Comparison of ENCODE assay signal across 25 mouse cellular contexts in the genomic region with DNA sequence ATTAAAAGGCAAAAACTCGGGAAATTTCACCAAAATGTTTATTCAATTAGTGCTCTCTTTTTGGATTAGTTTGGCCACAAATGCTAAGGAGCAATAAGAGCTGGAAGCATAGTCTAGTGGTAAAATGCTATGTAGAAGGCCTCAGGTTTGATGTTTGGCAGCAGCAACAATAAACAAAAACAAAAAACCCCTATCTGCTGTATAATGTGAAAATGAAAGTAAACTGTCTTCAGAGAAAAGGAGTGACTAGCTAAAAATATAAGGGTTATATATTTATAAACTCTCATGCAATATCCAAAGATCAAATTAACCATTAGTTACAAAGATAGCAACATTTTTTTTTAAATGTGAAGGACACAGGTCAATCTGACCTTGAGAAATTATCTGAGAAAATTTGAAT. TPM values are rescaled to one million over a fixed set of nuclear protein-coding genes. Genes with fewer than 3 reads are reported as not detected.
DNase-seq lines count a peak whose midpoint lies in the region; ATAC-seq and TF ChIP-seq lines count a peak whose summit lies in the region.
"Had no signal": no experiment of that assay in that cellular context is flagged by ENCODE, and none has a peak within 500 bp of the region (broad histone marks: within the 10 kb centered on the region; RNA-seq: fewer than 3 reads in every experiment).

No protein-coding gene starts in this region.

- ATAC-seq in CD4-positive, CD25-positive, alpha-beta regulatory T cell, adult 4 months = peak; percentile 75
- peak; percentile 69 for ATAC-seq in activated CD4-positive, CD25-positive, alpha-beta regulatory T cell, adult 4 months
- no peak for ATAC-seq in heart, embryonic 12.5 days (ENCODE audit: insufficient number of reproducible peaks, low FRiP score)
- no peak for ATAC-seq in forebrain, embryonic 14.5 days
- ATAC-seq: forebrain, embryonic 16.5 days; intestine, embryonic 16.5 days had no signal

- peaks cover 24% of the 10 kb centered on the region for H3K79me2 ChIP-seq in myocyte (ENCODE audit: control insufficient read depth, insufficient read depth)

- H3K27ac ChIP-seq in heart, embryonic 12.5 days (ENCODE audit: poor library complexity, severe bottlenecking) = no peak overlapping the region
- no peak overlapping the region for H3K27ac ChIP-seq in forebrain, embryonic 14.5 days (ENCODE audit: low read depth, low read length)
- H3K27ac ChIP-seq: embryonic facial prominence, embryonic 10.5 days; embryonic facial prominence, embryonic 13.5 days; forebrain, embryonic 12.5 days; heart, adult 2 months; heart, embryonic 10.5 days; hindbrain, embryonic 12.5 days; hindbrain, embryonic 15.5 days had no signal

- H3K4me1 ChIP-seq in heart, embryonic 12.5 days (replicated peaks) = 0 out of 2 replicates have a peak, but pooled peaks cover 4% of the 10 kb centered on the region
- no peaks in the 10 kb centered on the region for H3K4me1 ChIP-seq in forebrain, embryonic 14.5 days (ENCODE audit: control insufficient read depth, insufficient read depth, low read length)
- H3K4me1 ChIP-seq: embryonic facial prominence, embryonic 10.5 days; embryonic facial prominence, embryonic 13.5 days; forebrain, embryonic 12.5 days; heart, embryonic 10.5 days; hindbrain, embryonic 12.5 days; hindbrain, embryonic 15.5 days had no signal

- no peak overlapping the region for H3K4me3 ChIP-seq in myocyte
- no peak overlapping the region for H3K4me3 ChIP-seq in heart, embryonic 12.5 days
- H3K4me3 ChIP-seq in forebrain, embryonic 14.5 days (ENCODE audit: low read depth, low read length) = no peak overlapping the region
- H3K4me3 ChIP-seq: embryonic facial prominence, embryonic 10.5 days; embryonic facial prominence, embryonic 13.5 days; erythroblast, embryonic 14.5 days; forebrain, embryonic 12.5 days; heart, adult 2 months; heart, embryonic 10.5 days; hindbrain, embryonic 12.5 days; hindbrain, embryonic 15.5 days had no signal

- no peak overlapping the region for H3K9ac ChIP-seq in heart, embryonic 12.5 days
- no peak overlapping the region for H3K9ac ChIP-seq in forebrain, embryonic 14.5 days (ENCODE audit: low read length)
- H3K9ac ChIP-seq: embryonic facial prominence, embryonic 13.5 days; forebrain, embryonic 12.5 days; hindbrain, embryonic 12.5 days; hindbrain, embryonic 15.5 days had no signal

- 85% methylated on average over 1 of the region's 1 CpGs for WGBS in heart, embryonic 12.5 days
- WGBS in forebrain, embryonic 14.5 days = 66% methylated on average over 1 of the region's 1 CpGs

- H3K36me3 ChIP-seq in myocyte (ENCODE audit: control insufficient read depth, insufficient read depth) = peaks cover 5% of the 10 kb centered on the region
- H3K36me3 ChIP-seq in heart, embryonic 12.5 days = peaks cover 5% of the 10 kb centered on the region; the same call in 1 of the 2 replicates
- H3K36me3 ChIP-seq in forebrain, embryonic 14.5 days (ENCODE audit: control insufficient read depth, insufficient read depth, low read length) = 0 out of 2 replicates have a peak, but pooled peaks cover 4% of the 10 kb centered on the region
- H3K36me3 ChIP-seq: embryonic facial prominence, embryonic 13.5 days; forebrain, embryonic 12.5 days; heart, embryonic 10.5 days; hindbrain, embryonic 12.5 days; hindbrain, embryonic 15.5 days had no signal

- no peak overlapping the region for H3ac ChIP-seq in myocyte (ENCODE audit: control insufficient read depth, insufficient read length)

- no peaks in the 10 kb centered on the region for H3K27me3 ChIP-seq in myocyte (ENCODE audit: control insufficient read depth, insufficient read depth, insufficient read length)
- no peaks in the 10 kb centered on the region for H3K27me3 ChIP-seq in heart, embryonic 12.5 days (replicated peaks)
- H3K27me3 ChIP-seq in forebrain, embryonic 14.5 days (replicated peaks; ENCODE audit: control insufficient read depth, insufficient read depth, low read length) = no peaks in the 10 kb centered on the region
- H3K27me3 ChIP-seq: embryonic facial prominence, embryonic 13.5 days; forebrain, embryonic 12.5 days; hindbrain, embryonic 12.5 days; hindbrain, embryonic 15.5 days had no signal

- no peaks in the 10 kb centered on the region for H3K9me3 ChIP-seq in heart, embryonic 12.5 days (replicated peaks)
- H3K9me3 ChIP-seq in forebrain, embryonic 14.5 days (replicated peaks; ENCODE audit: control insufficient read depth, low read length) = no peaks in the 10 kb centered on the region
- H3K9me3 ChIP-seq: embryonic facial prominence, embryonic 10.5 days; embryonic facial prominence, embryonic 13.5 days; forebrain, embryonic 12.5 days; heart, embryonic 10.5 days; hindbrain, embryonic 12.5 days; hindbrain, embryonic 15.5 days had no signal

- peak; percentile 52 for DNase-seq in A20 (ENCODE audit: low read depth, low spot score)
- DNase-seq in spleen, postnatal 14 days (ENCODE audit: low spot score in 2 of 2) = no peak
- DNase-seq in forebrain, embryonic 14.5 days (ENCODE audit: low spot score) = no peak
- DNase-seq: adrenal gland, postnatal 10 days; cerebellum, adult 11-12 months; cerebellum, adult 8-10 months; cerebellum, postnatal 10 days; cerebellum, postnatal 36 days; embryo, embryonic 11 days; gastrocnemius, postnatal 10 days; gastrocnemius, postnatal 36 days; heart, adult 2 months had no signal

- peak overlapping the region; percentile 63 for H3K4me2 ChIP-seq in myocyte (ENCODE audit: low read depth)
- no peak overlapping the region for H3K4me2 ChIP-seq in heart, embryonic 12.5 days
- H3K4me2 ChIP-seq in forebrain, embryonic 14.5 days (ENCODE audit: low read length) = no peak overlapping the region
- H3K4me2 ChIP-seq: embryonic facial prominence, embryonic 13.5 days; forebrain, embryonic 12.5 days; hindbrain, embryonic 12.5 days; hindbrain, embryonic 15.5 days had no signal

- no peak for TF ChIP-seq POLR2A in myocyte (IDR thresholded peaks at IDR 0.05; ENCODE audit: insufficient read length, low read depth)

TF ChIP-seq in myocyte, 11 proteins besides CTCF, POLR2A, EP300 and RAD21:
- TF ChIP-seq USF1 (IDR thresholded peaks at IDR 0.05; ENCODE audit: low read depth) (no peak), TCF12 (IDR thresholded peaks at IDR 0.05; ENCODE audit: insufficient read depth, poor library complexity, severe bottlenecking) (no peak), TCF3 (IDR thresholded peaks at IDR 0.05; ENCODE audit: insufficient read length, low read depth) (no peak), E2F4 (IDR thresholded peaks at IDR 0.05; ENCODE audit: insufficient read depth) (no peak), MYOG (IDR thresholded peaks at IDR 0.05; ENCODE audit: control insufficient read depth in 1 of 3, insufficient read depth in 1 of 3, insufficient read length in 2 of 3, low read depth in 2 of 3) (no peak), MYOD1 (IDR thresholded peaks at IDR 0.05; ENCODE audit: control insufficient read depth in 1 of 3, insufficient read length in 2 of 3, low read depth in 2 of 3) (no peak), CEBPB (IDR thresholded peaks at IDR 0.05; ENCODE audit: insufficient read depth, poor library complexity, severe bottlenecking) (no peak), POLR2AphosphoS2 (IDR thresholded peaks at IDR 0.05; ENCODE audit: insufficient read length, low read depth) (no peak), SRF (IDR thresholded peaks at IDR 0.05; ENCODE audit: control insufficient read depth, insufficient read length, low read depth) (no peak), MAX (IDR thresholded peaks at IDR 0.05; ENCODE audit: low read depth) (no peak), REST (IDR thresholded peaks at IDR 0.05; ENCODE audit: insufficient read depth, insufficient read length) (no peak)

RNA-seq across cellular contexts. Expression of a gene that starts 36.2 kb away (rescaled TPM):
- 10 to 100 TPM; 58.6 to 77.9 TPM for polyA plus RNA-seq in CD4-positive, CD25-positive, alpha-beta regulatory T cell, adult 4 months (2017; shearing (Covaris generic))
- 10 to 100 TPM; 54.2 to 54.4 TPM for polyA plus RNA-seq in activated CD4-positive, CD25-positive, alpha-beta regulatory T cell, adult 4 months (2017; shearing (Covaris generic))
- polyA plus RNA-seq in myocyte (2012; fragmentation: generic; extraction: Trizol) = 8.6 TPM
- polyA plus RNA-seq in heart, embryonic 12.5 days (2016; fragmentation: Nextera tagmentation; extraction: Ambion mirVana) = 47.9 and 50.3 TPM in 2 replicates
- polyA plus RNA-seq in forebrain, embryonic 14.5 days (2014; fragmentation: Nextera tagmentation; extraction: Ambion mirVana) = 56.7 and 93.7 TPM in 2 replicates

RNA-seq across cellular contexts. Expression of a gene that starts 54.9 kb away (rescaled TPM):
- polyA plus RNA-seq in CD4-positive, CD25-positive, alpha-beta regulatory T cell, adult 4 months (2017; shearing (Covaris generic)) = 100 to 1,000 TPM; 324 to 345 TPM
- 100 to 1,000 TPM; 453 to 464 TPM for polyA plus RNA-seq in activated CD4-positive, CD25-positive, alpha-beta regulatory T cell, adult 4 months (2017; shearing (Covaris generic))
- polyA plus RNA-seq in myocyte (2012; fragmentation: generic; extraction: Trizol) = 1,861 TPM
- polyA plus RNA-seq in heart, embryonic 12.5 days (2016; fragmentation: Nextera tagmentation; extraction: Ambion mirVana) = 1,951 and 2,142 TPM in 2 replicates
- 842 and 1,033 TPM in 2 replicates for polyA plus RNA-seq in forebrain, embryonic 14.5 days (2014; fragmentation: Nextera tagmentation; extraction: Ambion mirVana)

Comparison
In these comparisons a context has a peak if more than half of its experiments do, and no peak if none do; other contexts are left out.
1. ATAC-seq: peak in CD4-positive, CD25-positive, alpha-beta regulatory T cell, adult 4 months (single experiment) and activated CD4-positive, CD25-positive, alpha-beta regulatory T cell, adult 4 months (single experiment); none in heart, embryonic 12.5 days (single experiment) and forebrain, embryonic 14.5 days (single experiment).